30 mouse cellular contexts compared by ENCODE assay signal in the genomic region with DNA sequence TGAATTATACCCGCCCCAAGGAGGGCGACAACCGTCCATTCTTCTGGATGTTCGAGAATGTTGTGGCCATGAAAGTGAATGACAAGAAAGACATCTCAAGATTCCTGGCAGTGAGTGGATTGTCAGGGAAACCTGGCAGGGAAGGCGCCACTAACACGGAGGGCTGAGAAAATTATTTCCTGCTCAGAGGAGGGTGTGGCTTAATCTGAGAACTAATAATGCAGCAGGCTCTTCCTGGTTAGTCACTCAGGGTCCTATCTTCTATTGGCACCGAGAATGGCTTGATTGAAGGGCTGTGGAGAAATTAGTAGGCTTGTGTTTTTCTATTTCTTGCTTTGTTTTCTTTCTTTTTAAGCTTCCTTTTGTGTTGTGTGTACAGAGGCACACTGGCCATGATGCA. TPM values are rescaled to one million over a fixed set of nuclear protein-coding genes. Genes with fewer than 3 reads are reported as not detected.
DNase-seq lines count a peak whose midpoint lies in the region; ATAC-seq and TF ChIP-seq lines count a peak whose summit lies in the region.
"Had no signal": no experiment of that assay in that cellular context is flagged by ENCODE, and none has a peak within 500 bp of the region (broad histone marks: within the 10 kb centered on the region; RNA-seq: fewer than 3 reads in every experiment).

No protein-coding gene starts in this region.

- no peak overlapping the region for H3K27ac ChIP-seq in intestine, embryonic 16.5 days (ENCODE audit: low read length)
- H3K27ac ChIP-seq in intestine, embryonic 15.5 days = no peak overlapping the region
- peak overlapping the region; percentile 77 for H3K27ac ChIP-seq in MEL (ENCODE audit: control insufficient read depth, low read depth, low read length)
- H3K27ac ChIP-seq: embryonic facial prominence, embryonic 13.5 days; embryonic facial prominence, embryonic 15.5 days; forebrain, embryonic 10.5 days; forebrain, embryonic 12.5 days had no signal

- no peaks in the 10 kb centered on the region for H3K9me3 ChIP-seq in intestine, embryonic 16.5 days (ENCODE audit: control insufficient read depth, low read length)
- no peaks in the 10 kb centered on the region for H3K9me3 ChIP-seq in intestine, embryonic 15.5 days
- H3K9me3 ChIP-seq in MEL (replicated peaks; ENCODE audit: insufficient read depth, low read length) = no peaks in the 10 kb centered on the region
- H3K9me3 ChIP-seq: embryonic facial prominence, embryonic 13.5 days; embryonic facial prominence, embryonic 15.5 days; forebrain, embryonic 10.5 days; forebrain, embryonic 12.5 days; G1E had no signal

- ATAC-seq in intestine, embryonic 16.5 days = 0 out of 2 replicates have a peak, but pooled peaks have one; percentile 50
- ATAC-seq in intestine, embryonic 15.5 days = no peak
- peak; percentile 38; the same call in 1 of the 2 replicates for ATAC-seq in megakaryocyte progenitor cell, adult 5-6 weeks (replicated peaks; ENCODE audit: poor library complexity)
- ATAC-seq: CD4-positive, CD25-positive, alpha-beta regulatory T cell, adult 4 months; forebrain, embryonic 14.5 days; forebrain, embryonic 16.5 days had no signal

- TF ChIP-seq RAD21 in MEL (IDR thresholded peaks at IDR 0.05; ENCODE audit: low read depth, low read length) = no peak

- no peaks in the 10 kb centered on the region for H3K79me2 ChIP-seq in MEL (ENCODE audit: control insufficient read depth, insufficient read depth, low read length, poor library complexity)

- TF ChIP-seq POLR2A in MEL (IDR thresholded peaks at IDR 0.05; ENCODE audit: control insufficient read depth in 1 of 2, insufficient read depth in 1 of 2, low read depth in 1 of 2, low read length in 2 of 2, poor library complexity in 1 of 2) = no peak
- no peak for TF ChIP-seq POLR2A in lung, adult 2 months (IDR thresholded peaks at IDR 0.05; ENCODE audit: borderline replicate concordance, extremely low read depth, low read depth, low read length)

- H3K27me3 ChIP-seq in intestine, embryonic 16.5 days (replicated peaks; ENCODE audit: control insufficient read depth, insufficient read depth, low read length) = no peaks in the 10 kb centered on the region
- no peaks in the 10 kb centered on the region for H3K27me3 ChIP-seq in intestine, embryonic 15.5 days (replicated peaks)
- no peaks in the 10 kb centered on the region for H3K27me3 ChIP-seq in MEL (ENCODE audit: control insufficient read depth in 1 of 2, insufficient read depth in 2 of 2, low read length in 2 of 2)
- H3K27me3 ChIP-seq: CH12.LX; embryonic facial prominence, embryonic 13.5 days; embryonic facial prominence, embryonic 15.5 days; forebrain, embryonic 12.5 days had no signal

- H3K36me3 ChIP-seq in intestine, embryonic 16.5 days (ENCODE audit: control insufficient read depth, insufficient read depth, low read length) = 0 out of 2 replicates have a peak, but pooled peaks cover 8% of the 10 kb centered on the region
- H3K36me3 ChIP-seq in intestine, embryonic 15.5 days = no peaks in the 10 kb centered on the region
- H3K36me3 ChIP-seq in MEL (ENCODE audit: control insufficient read depth in 1 of 2, insufficient read depth in 2 of 2, low read length in 2 of 2) = peaks cover 0 to 23% of the 10 kb centered on the region in 2 experiments; a peak in 2 of 4 replicates

- no peak overlapping the region for H3K9ac ChIP-seq in intestine, embryonic 16.5 days (ENCODE audit: low read depth, low read length)
- no peak overlapping the region for H3K9ac ChIP-seq in intestine, embryonic 15.5 days
- H3K9ac ChIP-seq in MEL (ENCODE audit: control insufficient read depth, low read depth, low read length, poor library complexity, severe bottlenecking) = peak overlapping the region; percentile 21; the same call in 1 of the 2 replicates
- H3K9ac ChIP-seq: embryonic facial prominence, embryonic 13.5 days; embryonic facial prominence, embryonic 15.5 days; forebrain, embryonic 12.5 days had no signal

- no peak for TF ChIP-seq CTCF in MEL (IDR thresholded peaks at IDR 0.05 in 2 of 3, conservative IDR thresholded peaks at IDR 0.05 in 1 of 3; ENCODE audit: control insufficient read depth in 1 of 3, insufficient read depth in 1 of 3, low read depth in 2 of 3, low read length in 3 of 3, poor library complexity in 1 of 3, severe bottlenecking in 1 of 3)
- no peak for TF ChIP-seq CTCF in lung, adult 2 months (IDR thresholded peaks at IDR 0.05; ENCODE audit: insufficient read depth, low read length)

- H3K4me2 ChIP-seq in intestine, embryonic 16.5 days (ENCODE audit: low read depth, low read length) = no peak overlapping the region
- H3K4me2 ChIP-seq in intestine, embryonic 15.5 days (replicated peaks) = no peak overlapping the region
- H3K4me2 ChIP-seq: embryonic facial prominence, embryonic 13.5 days; embryonic facial prominence, embryonic 15.5 days; forebrain, embryonic 12.5 days had no signal

- no peak overlapping the region for H3K4me3 ChIP-seq in intestine, embryonic 16.5 days (ENCODE audit: low read length)
- no peak overlapping the region for H3K4me3 ChIP-seq in intestine, embryonic 15.5 days (replicated peaks)
- H3K4me3 ChIP-seq in MEL (ENCODE audit: control insufficient read depth in 1 of 2, insufficient read depth in 1 of 2, low read depth in 2 of 2, low read length in 2 of 2) = peak overlapping the region; percentile 7 to 42
- H3K4me3 ChIP-seq in lung, adult 2 months (replicated peaks; ENCODE audit: extremely low read depth, low read depth, low read length) = no peak overlapping the region
- H3K4me3 ChIP-seq: embryonic facial prominence, embryonic 13.5 days; embryonic facial prominence, embryonic 15.5 days; erythroblast, embryonic 14.5 days; forebrain, embryonic 10.5 days; forebrain, embryonic 12.5 days had no signal

- TF ChIP-seq EP300 in MEL (IDR thresholded peaks at IDR 0.05; ENCODE audit: low read depth in 1 of 2, low read length in 2 of 2) = no peak

- peak; percentile 46 for DNase-seq in MEL (ENCODE audit: low read depth, low spot score)
- DNase-seq in lung, postnatal 10 days = no peak
- DNase-seq in lung, adult 2 months = no peak
- DNase-seq: adrenal gland, adult 2 months; adrenal gland, postnatal 10 days; adrenal gland, postnatal 25 days; B cell, adult 2 months; cerebellum, adult 11 months; cerebellum, adult 18-20 months; cerebellum, adult 8-10 months; cerebellum, adult 9-11 months; cerebellum, postnatal 14 days; cerebellum, postnatal 36 days; embryo, embryonic 11 days had no signal

- H3K4me1 ChIP-seq in intestine, embryonic 16.5 days (ENCODE audit: control insufficient read depth, insufficient read depth, low read length) = no peaks in the 10 kb centered on the region
- no peaks in the 10 kb centered on the region for H3K4me1 ChIP-seq in intestine, embryonic 15.5 days (replicated peaks)
- H3K4me1 ChIP-seq in MEL (ENCODE audit: control insufficient read depth in 1 of 2, insufficient read depth in 2 of 2, low read length in 2 of 2) = peaks cover 13 to 25% of the 10 kb centered on the region in 2 experiments
- no peaks in the 10 kb centered on the region for H3K4me1 ChIP-seq in lung, adult 2 months (ENCODE audit: control insufficient read depth, insufficient read depth, low read length)
- H3K4me1 ChIP-seq: embryonic facial prominence, embryonic 13.5 days; embryonic facial prominence, embryonic 15.5 days; forebrain, embryonic 10.5 days; forebrain, embryonic 12.5 days had no signal

- WGBS in intestine, embryonic 16.5 days = 77% methylated on average over 7 of the region's 7 CpGs
- WGBS in intestine, embryonic 15.5 days = 81% methylated on average over 7 of the region's 7 CpGs
- WGBS in lung, adult 2 months = 68% methylated on average over 7 of the region's 7 CpGs

TF ChIP-seq in MEL, 35 proteins besides CTCF, POLR2A, EP300 and RAD21 (continues in another document):
- no peak for TF ChIP-seq ETS1 (IDR thresholded peaks at IDR 0.05; ENCODE audit: low read depth, low read length)
- TF ChIP-seq GABPA (IDR thresholded peaks at IDR 0.05; ENCODE audit: low read depth, low read length) = no peak
- TF ChIP-seq MEF2A (IDR thresholded peaks at IDR 0.05; ENCODE audit: extremely low read depth, insufficient replicate concordance, low read depth, low read length, poor library complexity, severe bottlenecking) = no peak
- no peak for TF ChIP-seq MAX (IDR thresholded peaks at IDR 0.05; ENCODE audit: low read length)
- TF ChIP-seq MAFK (IDR thresholded peaks at IDR 0.05; ENCODE audit: borderline replicate concordance, low read depth, low read length) = no peak
- TF ChIP-seq MYC (IDR thresholded peaks at IDR 0.05; ENCODE audit: low read depth, low read length) = no peak
- no peak for TF ChIP-seq ZC3H11A (IDR thresholded peaks at IDR 0.05; ENCODE audit: low read depth, low read length)

RNA-seq across cellular contexts. Expression of gene Dnmt3c, which starts 18.9 kb away (rescaled TPM):
- not detected in 2 replicates for polyA plus RNA-seq in intestine, embryonic 16.5 days (2015; fragmentation: Nextera tagmentation; extraction: Ambion mirVana)
- polyA plus RNA-seq in intestine, embryonic 15.5 days (2015; fragmentation: Nextera tagmentation; extraction: Ambion mirVana) = 0.09 TPM in 1 of 2 replicates, not detected in the other
- 0.26 and 0.65 TPM in 2 replicates for total RNA-seq in MEL (2012; rRNA removed)
- under 1 TPM in 1 of 2 experiments, not detected in 1; 0.45 TPM for polyA plus RNA-seq in MEL (2012; ENCODE audit: insufficient read depth in 1 of 2, insufficient read length in 2 of 2, low read depth in 1 of 2, low replicate concordance in 2 of 2, missing spikeins in 1 of 2)
- 0.07 and 0.22 TPM in 2 replicates for total RNA-seq in megakaryocyte progenitor cell, adult 5-6 weeks (2015)
- 0.20 TPM in 1 of 2 replicates, not detected in the other for total RNA-seq in megakaryocyte progenitor cell, adult 5-6 weeks (2017)
- polyA plus RNA-seq in lung, adult 2 months (2012; rRNA removed) = 0.09 and 0.12 TPM in 2 replicates
- total RNA-seq: adrenal gland, adult 2 months; adrenal gland, postnatal 10 days; adrenal gland, postnatal 25 days; adrenal gland, postnatal 4 days; common myeloid progenitor, adult 5-6 weeks; G1E had no signal
- polyA plus RNA-seq: CD4-positive, CD25-positive, alpha-beta regulatory T cell, adult 4 months; embryonic facial prominence, embryonic 11.5 days; embryonic facial prominence, embryonic 13.5 days; embryonic facial prominence, embryonic 15.5 days; erythroblast, embryonic 14.5 days; forebrain, embryonic 10.5 days; forebrain, embryonic 12.5 days; forebrain, embryonic 16.5 days had no signal

RNA-seq across cellular contexts. Expression of gene Dnmt3b, which starts 28.3 kb away (rescaled TPM):
- 6.4 and 7.8 TPM in 2 replicates for polyA plus RNA-seq in intestine, embryonic 16.5 days (2015; fragmentation: Nextera tagmentation; extraction: Ambion mirVana)
- 8.1 and 8.6 TPM in 2 replicates for polyA plus RNA-seq in intestine, embryonic 15.5 days (2015; fragmentation: Nextera tagmentation; extraction: Ambion mirVana)
- 10.1 and 11.6 TPM in 2 replicates for total RNA-seq in MEL (2012; rRNA removed)
- polyA plus RNA-seq in MEL (2012; ENCODE audit: insufficient read depth in 1 of 2, insufficient read length in 2 of 2, low read depth in 1 of 2, low replicate concordance in 2 of 2, missing spikeins in 1 of 2) = 10 to 100 TPM in 1 of 2 experiments, not detected in 1; 17.5 TPM
- 15.0 and 17.8 TPM in 2 replicates for total RNA-seq in megakaryocyte progenitor cell, adult 5-6 weeks (2015)
- total RNA-seq in megakaryocyte progenitor cell, adult 5-6 weeks (2017) = 15.2 and 16.7 TPM in 2 replicates
- polyA plus RNA-seq in lung, adult 2 months (2012; rRNA removed) = 2.0 and 3.3 TPM in 2 replicates

RNA-seq across cellular contexts. Expression of gene Commd7, which starts 45.0 kb away (rescaled TPM):
- polyA plus RNA-seq in intestine, embryonic 16.5 days (2015; fragmentation: Nextera tagmentation; extraction: Ambion mirVana) = 84.5 and 88.4 TPM in 2 replicates
- 81.2 and 82.1 TPM in 2 replicates for polyA plus RNA-seq in intestine, embryonic 15.5 days (2015; fragmentation: Nextera tagmentation; extraction: Ambion mirVana)
- 25.3 and 25.5 TPM in 2 replicates for total RNA-seq in MEL (2012; rRNA removed)
- 10 to 100 TPM in 1 of 2 experiments, not detected in 1; 36.1 TPM for polyA plus RNA-seq in MEL (2012; ENCODE audit: insufficient read depth in 1 of 2, insufficient read length in 2 of 2, low read depth in 1 of 2, low replicate concordance in 2 of 2, missing spikeins in 1 of 2)
- 37.2 and 45.9 TPM in 2 replicates for total RNA-seq in megakaryocyte progenitor cell, adult 5-6 weeks (2015)
- total RNA-seq in megakaryocyte progenitor cell, adult 5-6 weeks (2017) = 32.2 and 43.8 TPM in 2 replicates
- 15.0 and 20.5 TPM in 2 replicates for polyA plus RNA-seq in lung, adult 2 months (2012; rRNA removed)

Comparison
In these comparisons a context has a peak if more than half of its experiments do, and no peak if none do; other contexts are left out.
1. H3K4me3 ChIP-seq: peak in MEL (2 of 2); none in intestine, embryonic 16.5 days (single experiment), intestine, embryonic 15.5 days (single experiment) and lung, adult 2 months (single experiment).